Mouse (Mus musculus) kidney, embryonic 15.5 days (tissue): ENCODE measurements at regions not wholly inside any gene's neighbourhood (a gene's known extent, or its start where the extent isn't known, plus 50 kb on each side); places are given as distances from the start of the nearest gene placed in this dataset.

Experiments
- ATAC-seq: fragments of 200-750 bp; cut with Nextera tagmentation; replicated peaks from 2 replicates; pipeline ENCODE4 v1.8.0; 2017; ENCODE audit warnings: moderate TSS enrichment; ENCODE audit not compliant: low FRiP score
- H3K27ac ChIP-seq: fragments of 300-500 bp; sonication (generic); 2 replicates; pipeline ENCODE4 v1.5.1; 2015; ENCODE audit warnings: mild to moderate bottlenecking, inconsistent platforms
- H3K27me3 ChIP-seq: fragments of 300-500 bp; sonication (generic); 2 replicates; pipeline ENCODE4 v1.6.1; 2015; ENCODE audit warnings: inconsistent platforms
- H3K36me3 ChIP-seq: fragments of 300-500 bp; sonication (generic); 2 replicates; pipeline ENCODE4 v1.6.1; 2015; ENCODE audit warnings: inconsistent platforms
- H3K4me1 ChIP-seq: fragments of 300-500 bp; sonication (generic); 2 replicates; pipeline ENCODE4 v1.6.1; 2015; ENCODE audit warnings: inconsistent platforms
- H3K4me2 ChIP-seq: fragments of 300-500 bp; sonication (generic); 2 replicates; pipeline ENCODE4 v1.6.1; 2015; ENCODE audit warnings: moderate library complexity, mild to moderate bottlenecking, inconsistent platforms
- H3K4me3 ChIP-seq: fragments of 300-500 bp; sonication (generic); replicated peaks from 2 replicates; pipeline ENCODE4 v1.5.1; 2015; ENCODE audit warnings: mild to moderate bottlenecking, inconsistent platforms
- H3K9ac ChIP-seq: fragments of 300-500 bp; sonication (generic); 2 replicates; pipeline ENCODE4 v1.6.1; 2015; ENCODE audit warnings: mild to moderate bottlenecking, inconsistent platforms
- H3K9me3 ChIP-seq: fragments of 300-500 bp; sonication (generic); replicated peaks from 2 replicates; pipeline ENCODE4 v1.6.1; 2016; ENCODE audit warnings: inconsistent platforms
- WGBS: fragments of 180-500 bp; shearing (Covaris S2); methylation state at CpG from one replicate; pipeline ENCODE4 v1.1.7; 2015; ENCODE audit warnings: mixed read lengths; 5-methylcytosine and 5-hydroxymethylcytosine counted together

GRCm38 (mm10) chr6:75683935-75684334 is 813.6 kb downstream of the Gm9008 start:
- 49% methylated on average over 2 of the region's 2 CpGs for WGBS
- H3K9ac ChIP-seq: no peak overlapping the region
- H3K27me3 ChIP-seq: no peaks in the 10 kb centered on the region
- no peaks in the 10 kb centered on the region for H3K36me3 ChIP-seq
- no peaks in the 10 kb centered on the region for H3K4me1 ChIP-seq
- H3K4me2 ChIP-seq: no peak overlapping the region
- ATAC-seq: no peak
- H3K9me3 ChIP-seq: no peaks in the 10 kb centered on the region
- no peak overlapping the region for H3K27ac ChIP-seq
- no peak overlapping the region for H3K4me3 ChIP-seq

GRCm38 (mm10) chr6:75644363-75644720 is 853.2 kb downstream of the Gm9008 start:
- H3K36me3 ChIP-seq: no peaks in the 10 kb centered on the region
- H3K4me3 ChIP-seq: no peak overlapping the region
- H3K27me3 ChIP-seq: no peaks in the 10 kb centered on the region
- H3K9me3 ChIP-seq: 0 out of 2 replicates have a peak, but pooled peaks cover 3% of the 10 kb centered on the region
- ATAC-seq: no peak
- H3K27ac ChIP-seq: no peak overlapping the region
- 68% methylated on average over 2 of the region's 2 CpGs for WGBS
- no peak overlapping the region for H3K9ac ChIP-seq
- H3K4me1 ChIP-seq: no peaks in the 10 kb centered on the region
- no peak overlapping the region for H3K4me2 ChIP-seq

- no peak overlapping the region for H3K4me3 ChIP-seq
- H3K4me1 ChIP-seq: no peaks in the 10 kb centered on the region
- H3K9me3 ChIP-seq: 0 out of 2 replicates have a peak, but pooled peaks cover 3% of the 10 kb centered on the region
- ATAC-seq: no peak
- no peaks in the 10 kb centered on the region for H3K27me3 ChIP-seq
- WGBS: 73% methylated on average over 2 of the region's 2 CpGs
- H3K9ac ChIP-seq: no peak overlapping the region
- H3K4me2 ChIP-seq: no peak overlapping the region
- H3K27ac ChIP-seq: no peak overlapping the region
- H3K36me3 ChIP-seq: no peaks in the 10 kb centered on the region
These were observed 853.8 kb downstream of the Gm9008 start for GRCm38 (mm10) chr6:75643581-75644362.

GRCm38 (mm10) chr6:75636050-75636449 is 861.5 kb downstream of the Gm9008 start:
- ATAC-seq: peak; percentile 54; the same call in 1 of the 2 replicates
- H3K27ac ChIP-seq: no peak overlapping the region
- H3K9me3 ChIP-seq: no peaks in the 10 kb centered on the region
- no peaks in the 10 kb centered on the region for H3K4me1 ChIP-seq
- H3K36me3 ChIP-seq: no peaks in the 10 kb centered on the region
- no peak overlapping the region for H3K4me3 ChIP-seq
- H3K9ac ChIP-seq: no peak overlapping the region
- no peak overlapping the region for H3K4me2 ChIP-seq
- H3K27me3 ChIP-seq: no peaks in the 10 kb centered on the region
- 43% methylated on average over 1 of the region's 1 CpGs for WGBS

- no peak for ATAC-seq
- Histone ChIP-seq H3K36me3 (no peaks in the 10 kb centered on the region), H3K4me1 (no peaks in the 10 kb centered on the region), H3K4me3 (no peak overlapping the region), H3K27me3 (no peaks in the 10 kb centered on the region), H3K4me2 (no peak overlapping the region), H3K27ac (no peak overlapping the region), H3K9ac (no peak overlapping the region), H3K9me3 (no peaks in the 10 kb centered on the region)
- 13% methylated on average over 11 of the region's 11 CpGs for WGBS
These were observed 894.9 kb downstream of the Gm9008 start for GRCm38 (mm10) chr6:75602536-75603279.

GRCm38 (mm10) chr6:75558431-75558830 is 939.2 kb downstream of the Gm9008 start:
- H3K27ac ChIP-seq: no peak overlapping the region
- WGBS: 57% methylated on average over 3 of the region's 3 CpGs

GRCm38 (mm10) chr6:75542247-75542700 is 955.3 kb downstream of the Gm9008 start:
- Histone ChIP-seq H3K27ac (no peak overlapping the region), H3K4me2 (no peak overlapping the region), H3K4me1 (no peaks in the 10 kb centered on the region; the same call in 1 of the 2 replicates), H3K27me3 (no peaks in the 10 kb centered on the region), H3K36me3 (no peaks in the 10 kb centered on the region), H3K4me3 (no peak overlapping the region), H3K9ac (no peak overlapping the region), H3K9me3 (no peaks in the 10 kb centered on the region)
- ATAC-seq: 0 out of 2 replicates have a peak, but pooled peaks have one; percentile 11
- 14% methylated on average over 1 of the region's 1 CpGs for WGBS

More at GRCm38 (mm10) chr6:75558431-75558830, 939.2 kb downstream of the Gm9008 start:
- H3K27me3 ChIP-seq: no peaks in the 10 kb centered on the region
- H3K4me3 ChIP-seq: no peak overlapping the region
- no peaks in the 10 kb centered on the region for H3K36me3 ChIP-seq
- ATAC-seq: peak; percentile 64
- no peak overlapping the region for H3K9ac ChIP-seq
- H3K9me3 ChIP-seq: no peaks in the 10 kb centered on the region
- H3K4me2 ChIP-seq: no peak overlapping the region
- no peaks in the 10 kb centered on the region for H3K4me1 ChIP-seq

GRCm38 (mm10) chr6:75539703-75540102 is 957.9 kb downstream of the Gm9008 start:
- H3K27me3 ChIP-seq: no peaks in the 10 kb centered on the region
- WGBS: 41% methylated on average over 3 of the region's 3 CpGs
- no peak overlapping the region for H3K4me3 ChIP-seq
- H3K4me1 ChIP-seq: no peaks in the 10 kb centered on the region; the same call in 1 of the 2 replicates
- no peak overlapping the region for H3K27ac ChIP-seq
- H3K9ac ChIP-seq: no peak overlapping the region
- no peaks in the 10 kb centered on the region for H3K36me3 ChIP-seq
- no peaks in the 10 kb centered on the region for H3K9me3 ChIP-seq
- no peak overlapping the region for H3K4me2 ChIP-seq
- ATAC-seq: peak; percentile 87
